23 mouse cellular contexts compared by ENCODE assay signal in genomic region chr10:40058786-40059120, GRCm38 (mm10). TPM values are rescaled to one million over a fixed set of nuclear protein-coding genes. Genes with fewer than 3 reads are reported as not detected.
DNase-seq lines count a peak whose midpoint lies in the region; ATAC-seq and TF ChIP-seq lines count a peak whose summit lies in the region.
"Had no signal": no experiment of that assay in that cellular context is flagged by ENCODE, and none has a peak within 500 bp of the region (broad histone marks: within the 10 kb centered on the region; RNA-seq: fewer than 3 reads in every experiment).

No protein-coding gene starts in this region.

- no peaks in the 10 kb centered on the region for H3K36me3 ChIP-seq in kidney, adult 2 months (ENCODE audit: control insufficient read depth, insufficient read depth, low read length)
- no peaks in the 10 kb centered on the region for H3K36me3 ChIP-seq in intestine, embryonic 14.5 days (ENCODE audit: control insufficient read depth, insufficient read depth, low read length)
- peaks cover 1% of the 10 kb centered on the region; the same call in 1 of the 2 replicates for H3K36me3 ChIP-seq in small intestine, adult 2 months (ENCODE audit: control insufficient read depth, insufficient read depth, low read length)
- H3K36me3 ChIP-seq: embryonic facial prominence, embryonic 15.5 days; forebrain, embryonic 15.5 days; limb, embryonic 15.5 days; midbrain, embryonic 15.5 days had no signal

- H3K9me3 ChIP-seq in intestine, embryonic 14.5 days (ENCODE audit: control insufficient read depth, low read length): no peaks in the 10 kb centered on the region
- H3K9me3 ChIP-seq: embryonic facial prominence, embryonic 15.5 days; forebrain, embryonic 15.5 days; limb, embryonic 15.5 days; megakaryocyte, embryonic 14.5 days; midbrain, embryonic 15.5 days had no signal

- H3K4me2 ChIP-seq in intestine, embryonic 14.5 days (ENCODE audit: low read length): no peak overlapping the region
- H3K4me2 ChIP-seq: embryonic facial prominence, embryonic 15.5 days; forebrain, embryonic 15.5 days; lung, embryonic 14.5 days had no signal

- no peak overlapping the region for H3K9ac ChIP-seq in intestine, embryonic 14.5 days (ENCODE audit: low read length)
- H3K9ac ChIP-seq: embryonic facial prominence, embryonic 15.5 days; forebrain, embryonic 15.5 days; hindbrain, embryonic 14.5 days; limb, embryonic 15.5 days; liver, embryonic 14.5 days; lung, embryonic 14.5 days had no signal

- WGBS in kidney, adult 2 months: 36% methylated on average over 3 of the region's 3 CpGs
- whole genome bisulfite sequencing in intestine, embryonic 14.5 days: 62% methylated on average over 3 of the region's 3 CpGs
- 70% methylated on average over 3 of the region's 3 CpGs for WGBS in small intestine, adult 2 months

- H3K4me3 ChIP-seq in kidney, adult 2 months (ENCODE audit: insufficient read depth, low read depth, low read length): no peak overlapping the region
- H3K4me3 ChIP-seq in intestine, embryonic 14.5 days (ENCODE audit: low read depth, low read length): no peak overlapping the region
- no peak overlapping the region for H3K4me3 ChIP-seq in small intestine, adult 2 months (ENCODE audit: low read depth, low read length)
- H3K4me3 ChIP-seq: embryonic facial prominence, embryonic 15.5 days; forebrain, embryonic 15.5 days; heart, adult 2 months; limb, embryonic 15.5 days; megakaryocyte, embryonic 14.5 days; midbrain, embryonic 15.5 days had no signal

- no peak for DNase-seq in kidney, adult 2 months
- no peak for DNase-seq in kidney, postnatal 36 days
- DNase-seq in kidney, postnatal 10 days: peak; percentile 4
- no peak for DNase-seq in kidney, postnatal 14 days
- DNase-seq in intestine, embryonic 14.5 days (ENCODE audit: low spot score): no peak
- DNase-seq in thymus, adult 18-20 months: no peak
- DNase-seq: cerebellum, adult 8-10 months; gastrocnemius, postnatal 14 days; heart, adult 2 months; heart, postnatal 36 days; lung, embryonic 14.5 days; thymus, adult 2 months; thymus, postnatal 4 days had no signal

- 0 out of 2 replicates have a peak, but pooled peaks have one; percentile 24 for ATAC-seq in intestine, embryonic 14.5 days (replicated peaks; ENCODE audit: low FRiP score, low TSS enrichment, low read depth)
- ATAC-seq: CD4-positive, CD25-positive, alpha-beta regulatory T cell, adult 4 months; forebrain, embryonic 15.5 days; inflammation-experienced regulatory T-cells, adult 6 months; midbrain, embryonic 15.5 days had no signal

- H3K27ac ChIP-seq in kidney, adult 2 months (ENCODE audit: insufficient read depth, low read depth, low read length): peak overlapping the region; percentile 61
- H3K27ac ChIP-seq in intestine, embryonic 14.5 days (ENCODE audit: low read depth): no peak overlapping the region
- H3K27ac ChIP-seq in small intestine, adult 2 months (ENCODE audit: insufficient read depth, low read depth, low read length): peak overlapping the region; percentile 61; the same call in 1 of the 2 replicates
- H3K27ac ChIP-seq: embryonic facial prominence, embryonic 15.5 days; forebrain, embryonic 15.5 days; heart, adult 2 months; hindbrain, embryonic 14.5 days; limb, embryonic 15.5 days; liver, embryonic 14.5 days; midbrain, embryonic 15.5 days had no signal

- no peaks in the 10 kb centered on the region for H3K27me3 ChIP-seq in kidney, adult 2 months (replicated peaks; ENCODE audit: control insufficient read depth, insufficient read depth, low read length)
- no peaks in the 10 kb centered on the region for H3K27me3 ChIP-seq in intestine, embryonic 14.5 days (replicated peaks; ENCODE audit: control insufficient read depth, insufficient read depth, low read length)
- H3K27me3 ChIP-seq in small intestine, adult 2 months (ENCODE audit: control insufficient read depth, insufficient read depth, low read length): no peaks in the 10 kb centered on the region
- H3K27me3 ChIP-seq: embryonic facial prominence, embryonic 15.5 days; forebrain, embryonic 15.5 days; limb, embryonic 15.5 days; megakaryocyte, embryonic 14.5 days; midbrain, embryonic 15.5 days had no signal

- peaks cover 45% of the 10 kb centered on the region for H3K4me1 ChIP-seq in kidney, adult 2 months (ENCODE audit: control insufficient read depth, insufficient read depth, low read length)
- no peaks in the 10 kb centered on the region for H3K4me1 ChIP-seq in intestine, embryonic 14.5 days (replicated peaks; ENCODE audit: control insufficient read depth, insufficient read depth, low read length)
- peaks cover 24% of the 10 kb centered on the region for H3K4me1 ChIP-seq in small intestine, adult 2 months (ENCODE audit: control insufficient read depth, insufficient read depth, insufficient read length, low read length)
- H3K4me1 ChIP-seq: forebrain, embryonic 15.5 days; midbrain, embryonic 15.5 days had no signal

- no peak for TF ChIP-seq POLR2A in kidney, adult 2 months (IDR thresholded peaks at IDR 0.05; ENCODE audit: low read depth, low read length)
- TF ChIP-seq POLR2A in small intestine, adult 2 months (IDR thresholded peaks at IDR 0.05; ENCODE audit: low read depth, low read length): no peak

- TF ChIP-seq CTCF in kidney, adult 2 months (conservative IDR thresholded peaks at IDR 0.05; ENCODE audit: insufficient read depth, insufficient read length, low read depth, low read length): no peak
- no peak for TF ChIP-seq CTCF in small intestine, adult 2 months (IDR thresholded peaks at IDR 0.05; ENCODE audit: extremely low read depth, insufficient read length, insufficient replicate concordance, low read depth, low read length)

RNA-seq across cellular contexts. Expression of gene Mfsd4b1, which starts 33.7 kb away (rescaled TPM):
- 81.5 and 102 TPM in 2 replicates for polyA plus RNA-seq in kidney, adult 2 months (2012; rRNA removed)
- polyA plus RNA-seq in intestine, embryonic 14.5 days (2014; fragmentation: Nextera tagmentation; extraction: Ambion mirVana): 0.13 and 0.14 TPM in 2 replicates
- polyA plus RNA-seq in small intestine, adult 2 months (2012; rRNA removed): 0.05 TPM in 1 of 2 replicates, not detected in the other
- polyA plus RNA-seq: CD4-positive, CD25-positive, alpha-beta regulatory T cell, adult 4 months; inflammation-experienced regulatory T-cells, adult 6 months; lung, embryonic 14.5 days had no signal

Comparison
In these comparisons a context has a peak if more than half of its experiments do, and no peak if none do; other contexts are left out.
1. RNA of gene Mfsd4b1, which starts 33.7 kb away (polyA plus RNA-seq): 81.5 to 102 TPM in kidney, adult 2 months; 0.13 to 0.14 TPM in intestine, embryonic 14.5 days and 0.05 TPM in small intestine, adult 2 months; every median in the first group is over 10 times any median in the second.